ENCODE assay signal across 24 mouse cellular contexts in the genomic region with DNA sequence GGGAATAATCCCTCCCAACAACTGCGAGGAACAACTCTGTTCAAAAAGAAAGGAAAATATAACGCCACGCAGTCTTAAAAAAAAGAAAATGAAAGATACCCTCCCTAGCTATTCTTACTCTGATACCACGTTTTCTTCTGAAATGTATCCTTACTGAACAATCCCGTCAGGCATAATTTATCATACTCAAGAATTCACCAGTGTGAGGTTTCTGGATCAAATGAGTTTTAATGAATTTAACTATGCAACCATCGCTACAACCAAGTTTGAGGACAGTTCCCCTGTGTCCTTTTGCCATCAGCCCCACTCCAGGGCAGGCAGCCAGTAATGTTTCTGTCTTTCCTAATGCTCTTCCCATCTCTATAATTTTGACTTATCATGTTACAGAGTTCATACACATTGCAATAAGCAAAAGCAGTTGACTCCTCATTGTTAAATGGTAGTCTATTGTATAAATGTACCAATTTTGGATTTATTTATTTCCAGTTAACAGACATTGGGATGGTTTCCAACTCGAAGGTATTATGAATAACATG.
DNase-seq lines count a peak whose midpoint lies in the region; ATAC-seq lines count a peak whose summit lies in the region.
"Had no signal": no experiment of that assay in that cellular context is flagged by ENCODE, and none has a peak within 500 bp of the region (broad histone marks: within the 10 kb centered on the region; RNA-seq: fewer than 3 reads in every experiment).

No protein-coding gene starts in this region.

- no peak overlapping the region for H3K4me3 ChIP-seq in midbrain, embryonic 13.5 days (replicated peaks)
- H3K4me3 ChIP-seq in neural tube, embryonic 15.5 days (replicated peaks): no peak overlapping the region
- no peak overlapping the region for H3K4me3 ChIP-seq in forebrain, embryonic 11.5 days (ENCODE audit: low read depth, low read length)
- H3K4me3 ChIP-seq: forebrain, embryonic 12.5 days; gastrocnemius, adult 2 months; layer of hippocampus, adult 2 months; limb, embryonic 13.5 days; liver, embryonic 13.5 days; stomach, embryonic 15.5 days had no signal

- H3K27ac ChIP-seq in midbrain, embryonic 13.5 days: 0 out of 2 replicates have a peak overlapping the region, but pooled peaks have one; percentile 27
- H3K27ac ChIP-seq in neural tube, embryonic 15.5 days (replicated peaks): peak overlapping the region; percentile 61
- no peak overlapping the region for H3K27ac ChIP-seq in forebrain, embryonic 11.5 days (ENCODE audit: low read depth, low read length)
- H3K27ac ChIP-seq: forebrain, embryonic 12.5 days; gastrocnemius, adult 2 months; layer of hippocampus, adult 2 months; limb, embryonic 13.5 days; liver, embryonic 13.5 days; stomach, embryonic 15.5 days had no signal

- intact Hi-C loops in left cerebral cortex, postnatal 4 days (cut with DNase I): no loop called here
- intact Hi-C loops in left cerebral cortex, postnatal 36 days (cut with DNase I): no loop called here

- ATAC-seq in midbrain, embryonic 13.5 days: no peak
- no peak for ATAC-seq in neural tube, embryonic 15.5 days (ENCODE audit: low FRiP score)
- no peak for ATAC-seq in forebrain, embryonic 11.5 days (replicated peaks; ENCODE audit: low FRiP score)
- ATAC-seq: intestine, postnatal 0 days had no signal

- no peak overlapping the region for H3K9ac ChIP-seq in midbrain, embryonic 13.5 days (replicated peaks)
- H3K9ac ChIP-seq in neural tube, embryonic 15.5 days (replicated peaks): no peak overlapping the region
- H3K9ac ChIP-seq in forebrain, embryonic 11.5 days (ENCODE audit: low read length): no peak overlapping the region
- H3K9ac ChIP-seq: forebrain, embryonic 12.5 days; limb, embryonic 13.5 days; liver, embryonic 13.5 days; stomach, embryonic 15.5 days had no signal

- H3K27me3 ChIP-seq in midbrain, embryonic 13.5 days: no peaks in the 10 kb centered on the region
- no peaks in the 10 kb centered on the region for H3K27me3 ChIP-seq in neural tube, embryonic 15.5 days (replicated peaks)
- H3K27me3 ChIP-seq in forebrain, embryonic 11.5 days (ENCODE audit: control insufficient read depth, insufficient read depth, low read length): no peaks in the 10 kb centered on the region
- H3K27me3 ChIP-seq: forebrain, embryonic 12.5 days; limb, embryonic 13.5 days; liver, embryonic 13.5 days; stomach, embryonic 15.5 days had no signal

- H3K36me3 ChIP-seq in midbrain, embryonic 13.5 days: no peaks in the 10 kb centered on the region
- H3K36me3 ChIP-seq in neural tube, embryonic 15.5 days: no peaks in the 10 kb centered on the region
- H3K36me3 ChIP-seq in forebrain, embryonic 11.5 days (ENCODE audit: control insufficient read depth, insufficient read depth, low read length): no peaks in the 10 kb centered on the region
- H3K36me3 ChIP-seq: forebrain, embryonic 12.5 days; limb, embryonic 13.5 days; liver, embryonic 13.5 days; stomach, embryonic 15.5 days had no signal

- H3K4me2 ChIP-seq in midbrain, embryonic 13.5 days (replicated peaks): no peak overlapping the region
- no peak overlapping the region for H3K4me2 ChIP-seq in neural tube, embryonic 15.5 days
- no peak overlapping the region for H3K4me2 ChIP-seq in forebrain, embryonic 11.5 days (ENCODE audit: low read depth, low read length, severe bottlenecking)
- H3K4me2 ChIP-seq: forebrain, embryonic 12.5 days; heart, embryonic 11.5 days; limb, embryonic 13.5 days; liver, embryonic 13.5 days; stomach, embryonic 15.5 days had no signal

- 58% methylated on average over 7 of the region's 7 CpGs for WGBS in midbrain, embryonic 13.5 days
- 47% methylated on average over 7 of the region's 7 CpGs for WGBS in neural tube, embryonic 15.5 days
- 79% methylated on average over 7 of the region's 7 CpGs for WGBS in forebrain, embryonic 11.5 days

- H3K4me1 ChIP-seq in midbrain, embryonic 13.5 days (replicated peaks): no peaks in the 10 kb centered on the region
- no peaks in the 10 kb centered on the region for H3K4me1 ChIP-seq in neural tube, embryonic 15.5 days
- H3K4me1 ChIP-seq in forebrain, embryonic 11.5 days (replicated peaks; ENCODE audit: control insufficient read depth, insufficient read depth, low read length): no peaks in the 10 kb centered on the region
- H3K4me1 ChIP-seq: forebrain, embryonic 12.5 days; limb, embryonic 13.5 days; liver, embryonic 13.5 days; stomach, embryonic 15.5 days had no signal

- H3K9me3 ChIP-seq in midbrain, embryonic 13.5 days: no peaks in the 10 kb centered on the region
- H3K9me3 ChIP-seq in neural tube, embryonic 15.5 days (replicated peaks): no peaks in the 10 kb centered on the region
- no peaks in the 10 kb centered on the region for H3K9me3 ChIP-seq in forebrain, embryonic 11.5 days (ENCODE audit: control insufficient read depth, low read length)
- H3K9me3 ChIP-seq: forebrain, embryonic 12.5 days; limb, embryonic 13.5 days; liver, embryonic 13.5 days; stomach, embryonic 15.5 days had no signal

- DNase-seq in cerebellum, postnatal 10 days: peak; percentile 53 to 58
- no peak for DNase-seq in cerebellum, postnatal 36 days
- DNase-seq in left cerebral cortex, postnatal 4 days: peak; percentile 18
- DNase-seq in left cerebral cortex, postnatal 36 days (ENCODE audit: low spot score in 2 of 2): no peak
- DNase-seq in forebrain, embryonic 11.5 days (ENCODE audit: low spot score): no peak
- DNase-seq in thymus, adult 18-20 months: no peak
- DNase-seq: adrenal gland, postnatal 14 days; cerebellum, adult 8-10 months; gastrocnemius, adult 2 months; kidney, postnatal 25 days; liver, embryonic 13.5 days; lung, adult 2 months; lung, postnatal 14 days; right cerebral cortex, postnatal 4 days; thymus, adult 2 months; thymus, postnatal 4 days had no signal

Comparison
In these comparisons a context has a peak if more than half of its experiments do, and no peak if none do; other contexts are left out.
1. DNase-seq: peak in cerebellum, postnatal 10 days (2 of 2) and left cerebral cortex, postnatal 4 days (single experiment); none in cerebellum, postnatal 36 days (0 of 2), left cerebral cortex, postnatal 36 days (0 of 2), forebrain, embryonic 11.5 days (single experiment) and thymus, adult 18-20 months (0 of 2).